Mouse (Mus musculus): ENCODE measurements around the gene Snap47.

The Snap47 gene

DNA sequence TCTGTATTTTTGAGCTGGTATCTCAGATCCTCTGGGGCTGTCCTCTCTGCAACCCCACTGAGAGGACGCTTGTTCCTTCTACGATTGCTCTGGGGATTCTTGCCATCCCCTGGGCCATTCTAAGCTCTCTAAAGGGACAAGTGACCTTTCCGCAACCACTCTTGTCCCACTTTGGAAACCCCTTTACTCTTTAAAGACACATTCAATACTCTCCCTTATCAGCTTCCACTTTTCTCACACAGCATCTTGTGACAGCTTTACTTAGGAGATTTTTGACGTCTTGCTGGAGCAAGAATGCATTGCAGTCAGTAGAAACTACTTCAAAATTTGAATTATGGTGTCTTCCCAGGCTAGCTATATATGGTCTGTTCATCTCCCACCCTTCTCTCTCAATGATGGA, at the start of gene Snap47:
TSS of gene Snap47 (minus strand) at position 101 of the 400 bp plus-strand sequence.
- no peak for DNase-seq

GRCm38 (mm10) chr11:59497747-59498146, 46.8 kb upstream of the Snap47 start:
- DNase-seq, result no peak

DNA sequence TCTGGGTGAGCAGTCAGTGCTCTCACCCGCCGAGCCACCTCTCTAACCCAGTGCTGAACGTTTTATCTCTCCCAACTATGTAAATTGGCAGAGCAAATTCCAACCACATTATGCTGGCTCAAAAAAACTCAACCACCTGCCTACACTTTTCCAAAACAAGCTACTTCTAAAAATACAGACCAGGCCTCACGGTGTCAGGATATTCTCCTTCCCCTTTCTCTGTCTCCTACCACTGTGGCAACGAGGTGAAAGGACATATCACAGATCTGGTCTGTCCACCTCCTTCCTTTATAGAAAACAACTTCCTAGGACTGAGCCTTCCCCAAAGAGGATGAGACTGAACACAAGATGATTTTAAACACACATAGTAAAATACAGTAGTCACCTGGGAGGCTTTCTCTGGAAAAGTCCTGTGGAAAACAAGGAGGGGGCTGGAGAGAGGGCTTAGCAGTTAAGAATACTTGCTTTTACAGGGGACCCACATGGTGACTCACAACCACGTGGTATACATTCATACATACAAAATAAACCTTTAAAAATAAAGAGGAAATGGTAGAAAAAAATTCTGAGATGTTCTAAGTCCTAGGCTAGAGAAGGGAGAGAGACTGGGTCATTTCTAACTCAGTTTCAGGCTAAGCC, 45.8 kb upstream of the Snap47 start:
- no peak for DNase-seq

GRCm38 (mm10) chr11:59486222-59486621, 35.2 kb upstream of the Snap47 start:
- no peak for DNase-seq

GRCm38 (mm10) chr11:59485641-59486040, 34.7 kb upstream of the Snap47 start:
- peak in 1 of 2 experiments; percentile 11 for DNase-seq

- peak; percentile 51 to 74 for DNase-seq
Observed at GRCm38 (mm10) chr11:59483212-59483611, 32.2 kb upstream of the Snap47 start.

DNA sequence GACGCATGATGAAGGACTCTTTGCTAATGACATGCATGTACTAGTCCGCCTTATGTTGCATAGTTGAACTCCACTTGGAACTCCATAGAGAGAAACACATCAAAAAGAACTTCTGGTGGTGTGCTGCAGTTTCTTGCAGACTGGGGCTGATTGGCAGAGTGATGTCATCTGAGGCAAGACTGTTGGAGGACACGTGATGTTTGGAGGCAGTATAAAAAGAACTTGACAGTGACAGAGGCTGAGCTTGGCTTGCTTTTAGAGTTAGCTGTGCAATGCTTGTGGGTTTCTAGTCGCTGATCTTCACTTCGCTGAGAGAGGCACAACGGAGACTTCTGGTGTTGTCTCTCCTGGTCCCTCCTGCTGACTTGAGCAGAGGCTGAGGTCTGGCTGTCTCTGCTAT, 26.3 kb upstream of the Snap47 start:
- no peak for DNase-seq

GRCm38 (mm10) chr11:59472326-59472677, 21.3 kb upstream of the Snap47 start, which contains the start of gene Zfp867:
Gene Zfp867 (minus strand): TSS chr11:59472474.
- DNase-seq, result peak; percentile 92 to 95

DNA sequence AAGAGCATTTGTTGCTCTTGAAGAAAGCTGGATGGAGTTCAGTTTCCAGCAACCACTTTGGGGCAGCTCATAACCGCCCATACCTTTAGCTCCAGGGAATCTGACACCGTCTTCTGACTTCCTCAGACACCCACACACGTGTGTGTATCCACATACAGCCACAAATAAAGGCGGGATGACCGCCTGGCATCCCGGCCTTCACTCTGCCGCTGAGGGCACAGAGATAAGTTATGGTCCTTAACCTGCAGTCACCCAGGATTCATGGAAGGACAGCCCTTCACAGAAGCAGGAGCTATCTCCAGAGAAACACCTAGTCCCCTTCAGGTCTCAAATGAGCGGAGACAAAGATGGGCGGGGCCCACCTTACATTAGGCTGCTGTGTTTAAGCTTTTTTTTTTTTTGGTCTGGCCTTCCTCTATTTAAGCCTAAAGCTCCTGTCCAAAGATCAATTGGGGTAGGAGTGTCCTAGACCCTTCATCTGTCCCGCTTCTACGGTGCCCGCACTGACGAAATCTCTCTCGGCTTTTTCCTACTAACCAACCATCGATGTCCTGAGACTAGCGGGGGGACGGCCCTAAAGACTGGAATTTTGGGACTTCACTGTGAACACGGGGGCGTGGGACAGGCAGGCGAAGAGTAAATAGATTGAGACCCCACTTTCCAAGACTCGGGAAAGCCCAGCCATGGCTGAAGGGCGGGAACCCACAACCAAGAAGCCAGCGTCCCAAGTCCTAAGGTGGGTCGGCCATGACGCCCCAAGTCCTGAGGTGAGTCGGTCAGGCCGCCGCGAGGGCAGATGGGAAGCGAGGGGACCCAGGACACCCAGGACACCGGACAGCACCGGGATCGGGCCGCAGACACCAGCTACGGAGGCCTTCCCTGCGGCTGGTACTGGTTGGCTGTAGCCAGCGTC, 20.7 kb upstream of the Snap47 start:
- DNase-seq, result peak; percentile 7 to 18

- DNase-seq, result no peak
Observed at GRCm38 (mm10) chr11:59460459-59460858, 9.5 kb upstream of the Snap47 start.

DNA sequence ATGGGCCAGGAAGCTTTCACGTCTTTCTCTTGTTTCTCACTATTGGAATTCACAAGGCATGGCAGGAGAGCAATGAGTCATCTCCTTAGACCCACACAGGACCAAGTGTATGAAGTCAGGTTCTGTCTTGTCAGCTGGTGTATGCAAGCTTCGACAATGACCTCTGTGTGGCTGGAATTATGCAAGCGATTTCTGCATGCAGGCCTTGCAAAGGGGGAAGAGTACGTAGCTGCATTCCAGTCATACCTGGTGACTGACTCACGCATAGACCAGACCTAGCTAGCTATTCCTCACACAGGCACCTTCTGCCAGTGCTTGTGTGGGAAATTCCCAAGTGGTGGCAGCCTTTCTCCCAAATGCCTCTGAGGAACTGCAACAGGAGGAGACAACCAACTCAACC, 8.0 kb upstream of the Snap47 start:
- peak; percentile 68 to 90 for DNase-seq

GRCm38 (mm10) chr11:59456891-59457290, 5.9 kb upstream of the Snap47 start:
- no peak for DNase-seq

GRCm38 (mm10) chr11:59456346-59456745, 5.4 kb upstream of the Snap47 start:
- no peak for DNase-seq

DNA sequence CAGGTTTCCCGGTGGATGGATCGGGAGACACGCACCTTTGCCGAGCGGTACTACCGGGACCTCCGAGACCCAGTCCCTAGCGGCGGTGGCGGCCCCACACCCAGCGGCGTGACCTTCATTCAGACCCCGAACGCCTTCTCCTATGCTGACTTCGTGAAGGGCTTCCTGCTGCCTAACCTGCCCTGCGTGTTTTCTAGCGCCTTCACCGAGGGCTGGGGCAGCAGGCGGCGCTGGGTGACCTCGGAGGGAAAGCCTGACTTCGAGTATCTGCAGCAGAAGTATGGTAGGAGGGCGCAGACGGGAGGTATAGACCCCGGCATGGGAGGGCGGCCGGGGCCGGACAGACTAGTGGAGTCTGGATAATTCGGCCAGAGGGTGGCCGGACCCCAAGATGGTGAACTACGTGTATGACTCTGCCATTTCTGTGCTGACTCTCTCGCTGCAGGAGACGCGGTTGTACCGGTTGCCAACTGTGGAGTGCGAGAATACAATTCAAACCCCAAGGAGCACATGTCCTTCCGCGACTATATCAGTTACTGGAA, 685 bp downstream of the Snap47 start:
- DNase-seq, result peak in 1 of 2 experiments; percentile 21

GRCm38 (mm10) chr11:59449741-59450229, 1.2 kb downstream of the Snap47 start, which contains the start of gene Jmjd4:
Gene Jmjd4 (plus strand): TSS chr11:59450045.
- peak; percentile 92 to 95 for DNase-seq

- DNase-seq, result no peak
Observed at GRCm38 (mm10) chr11:59443102-59443501, 7.9 kb downstream of the Snap47 start.

DNA sequence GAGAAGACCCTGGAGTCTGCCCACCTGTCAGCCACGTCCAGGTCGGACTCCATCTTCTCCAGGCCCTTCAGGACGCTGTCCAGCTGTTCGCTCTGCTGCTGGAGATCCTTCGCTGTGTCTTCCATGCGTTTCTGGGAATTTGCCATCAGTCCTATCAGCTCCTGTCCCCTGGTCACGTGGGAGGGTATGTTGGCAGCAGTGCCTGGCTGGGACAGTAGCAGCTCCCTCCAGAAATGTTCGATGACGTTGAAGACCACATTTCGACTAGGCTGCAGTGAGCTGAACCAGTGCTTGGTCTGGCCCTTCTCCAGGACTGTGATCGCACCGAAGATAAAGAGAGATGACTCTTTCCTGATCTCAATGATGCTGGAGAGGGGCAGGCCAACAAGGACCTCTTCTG, 13.0 kb downstream of the Snap47 start:
- DNase-seq, result no peak

- DNase-seq, result peak in 1 of 2 experiments; percentile 33
Observed at GRCm38 (mm10) chr11:59432261-59432660, 18.7 kb downstream of the Snap47 start.

GRCm38 (mm10) chr11:59429959-59430358, 21.0 kb downstream of the Snap47 start:
- peak; percentile 21 to 41 for DNase-seq

DNA sequence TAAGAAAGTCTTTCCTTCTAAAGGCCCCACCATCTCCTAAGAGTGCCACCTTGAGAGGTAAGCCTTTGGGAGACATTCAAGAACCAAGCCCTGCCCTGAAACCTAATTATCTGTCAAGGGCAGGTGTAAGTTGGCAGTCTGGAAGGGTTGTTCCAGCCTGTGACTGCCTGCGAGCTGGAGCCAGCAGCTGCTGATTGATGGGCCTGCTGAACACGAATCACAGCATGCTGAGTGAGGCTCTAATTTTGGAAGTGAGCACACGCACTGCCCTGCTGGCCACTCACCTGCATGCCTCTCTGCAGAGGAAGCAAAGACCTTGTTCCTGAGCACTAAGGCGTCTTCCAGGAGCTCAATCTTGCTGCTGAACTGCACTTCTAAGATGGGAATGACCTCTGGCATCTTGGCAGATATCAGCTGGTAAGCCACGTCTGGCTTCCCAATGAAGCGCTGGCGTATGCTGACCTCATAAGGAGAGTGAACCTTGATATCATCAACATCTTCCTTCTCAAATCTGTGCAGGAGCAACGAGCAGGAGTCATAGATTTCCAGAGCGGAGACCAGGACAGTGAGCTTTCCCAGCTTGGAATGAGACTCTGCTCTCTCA, 22.8 kb downstream of the Snap47 start:
- peak; percentile 38 for DNase-seq

DNA sequence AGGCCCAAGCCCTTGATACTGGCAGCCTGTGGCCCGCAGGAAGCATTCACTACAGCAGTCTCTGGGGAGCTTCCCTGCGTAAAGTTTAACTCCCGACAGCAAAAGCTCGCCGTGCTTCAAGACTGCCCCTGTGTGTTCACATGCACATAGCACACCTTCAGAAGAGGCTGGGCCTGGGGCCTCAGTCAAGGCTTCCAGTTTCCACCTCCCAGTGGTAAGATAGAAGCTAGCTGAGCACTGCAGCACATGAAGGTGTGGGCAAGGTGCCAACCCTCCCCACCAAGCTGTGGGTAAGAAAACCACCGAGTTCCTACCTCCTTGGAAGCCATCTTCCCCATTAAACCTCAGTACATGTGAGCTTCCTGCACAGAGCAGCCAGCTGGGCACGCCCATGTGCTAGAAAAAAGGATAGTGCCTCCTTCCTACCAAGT, 25.3 kb downstream of the Snap47 start:
- peak in 1 of 2 experiments; percentile 23 for DNase-seq

GRCm38 (mm10) chr11:59423010-59423588, 27.9 kb downstream of the Snap47 start:
- DNase-seq, result no peak
